Mouse (Mus musculus): ENCODE results near the gene Ptbp2.

Gene Ptbp2

GRCm38 (mm10) chr3:119784366-119784765 lies at the start of gene Ptbp2:
Gene Ptbp2 (minus strand): TSS chr3:119784466.
- DNase-seq (ENCODE audit: extremely low spot score, low read depth, low spot score), result no peak

- DNase-seq (ENCODE audit: extremely low spot score, low read depth, low spot score), result no peak
Measured at GRCm38 (mm10) chr3:119814678-119815077, 30.4 kb upstream of the Ptbp2 start.

- DNase-seq (ENCODE audit: extremely low spot score, low read depth, low spot score), result no peak
Measured at GRCm38 (mm10) chr3:119806123-119806522, 21.9 kb upstream of the Ptbp2 start.

- no peak for DNase-seq (ENCODE audit: extremely low spot score, low read depth, low spot score)
Measured at GRCm38 (mm10) chr3:119794677-119795365, 10.6 kb upstream of the Ptbp2 start.

- peak; percentile 16 for DNase-seq (ENCODE audit: extremely low spot score, low read depth, low spot score)
Measured at GRCm38 (mm10) chr3:119782946-119783701, 1.1 kb downstream of the Ptbp2 start.

DNA sequence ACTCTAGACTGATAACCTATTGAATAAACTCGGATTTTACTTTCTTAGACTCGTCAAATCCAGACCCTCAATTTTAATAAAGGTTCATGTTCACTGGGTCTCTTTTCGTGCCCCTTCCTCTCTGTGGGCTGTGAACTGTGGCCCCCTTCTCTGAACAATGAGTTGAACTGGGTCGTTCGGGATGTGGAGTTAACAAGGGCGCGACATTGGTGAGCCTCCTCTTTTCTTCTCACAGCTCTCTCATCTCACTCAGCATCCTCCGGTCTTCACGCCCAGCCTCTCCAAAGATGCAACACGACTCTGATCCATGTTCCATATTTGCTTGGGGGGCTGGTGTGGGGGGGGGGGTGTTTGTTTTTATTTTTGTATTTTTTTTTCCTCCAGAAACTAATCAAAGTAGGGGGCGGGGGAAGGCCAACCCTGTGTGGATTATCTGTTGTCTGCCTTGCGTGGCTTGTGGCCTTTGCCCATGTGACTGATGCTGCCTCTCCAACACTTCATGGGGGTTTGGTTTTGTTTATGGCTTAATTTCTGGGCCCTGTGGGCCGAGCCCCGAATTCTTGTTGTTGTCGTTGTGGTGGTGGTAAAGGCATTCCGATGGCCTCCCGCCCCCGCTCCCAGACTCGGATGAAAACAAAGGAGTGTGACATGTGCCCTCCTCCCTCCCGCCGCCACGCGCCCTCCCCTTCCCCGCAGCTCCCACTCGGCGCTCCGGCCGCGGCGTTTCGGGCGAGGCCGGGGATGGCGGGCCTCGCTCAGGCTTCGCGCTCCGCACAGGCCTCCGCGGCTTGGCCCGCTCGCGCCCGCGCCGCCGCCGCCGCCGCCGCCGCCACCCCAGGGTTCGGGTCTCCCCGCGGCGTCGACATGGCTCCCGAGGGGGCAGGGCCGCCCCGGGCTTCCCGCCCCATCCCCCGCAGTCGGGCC lies 2.0 kb downstream of the Ptbp2 start:
- peak; percentile 5 for DNase-seq (ENCODE audit: extremely low spot score, low read depth, low spot score)

GRCm38 (mm10) chr3:119780876-119781275 lies 3.4 kb downstream of the Ptbp2 start:
- DNase-seq (ENCODE audit: extremely low spot score, low read depth, low spot score), result no peak

DNA sequence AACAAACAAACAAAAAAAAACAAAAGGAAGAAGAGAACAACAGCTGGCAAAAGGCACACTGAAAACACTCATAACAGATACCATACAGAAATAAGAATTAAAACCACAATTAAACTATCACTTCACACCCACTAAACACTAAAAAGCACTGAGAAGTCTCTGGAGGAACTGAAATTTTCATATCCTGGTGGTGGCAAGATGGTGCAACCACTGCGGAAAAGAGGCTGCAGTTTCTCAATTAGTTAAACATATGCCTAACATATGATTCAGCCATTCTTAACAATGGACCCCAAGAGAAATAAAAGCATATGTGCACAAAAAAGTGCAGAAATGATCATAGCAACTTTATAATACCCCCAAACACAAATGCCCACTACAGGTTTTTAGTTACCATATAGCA lies 5.0 kb downstream of the Ptbp2 start:
- no peak for DNase-seq (ENCODE audit: extremely low spot score, low read depth, low spot score)

DNA sequence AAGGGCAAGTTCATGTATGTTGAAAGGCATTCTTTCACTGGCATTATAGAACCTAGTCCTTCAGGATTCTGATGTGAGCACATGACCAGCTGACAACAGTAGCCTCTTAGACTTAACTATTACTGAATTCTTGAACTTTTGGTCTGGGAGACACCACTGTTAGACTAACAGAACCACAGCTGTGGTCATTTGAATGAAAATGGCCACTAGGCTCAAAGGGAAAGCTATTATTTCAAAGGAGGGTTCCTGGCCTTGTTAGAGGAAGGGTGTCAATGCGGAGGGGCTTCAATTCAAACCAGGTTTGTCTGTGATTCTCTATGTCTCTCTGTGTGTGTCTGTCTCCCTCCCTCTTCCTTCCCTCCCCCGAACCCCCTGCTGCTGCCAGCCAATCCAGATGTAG lies 5.8 kb downstream of the Ptbp2 start:
- DNase-seq (ENCODE audit: extremely low spot score, low read depth, low spot score), result no peak

GRCm38 (mm10) chr3:119776129-119776528 lies 8.1 kb downstream of the Ptbp2 start:
- DNase-seq (ENCODE audit: extremely low spot score, low read depth, low spot score), result no peak

DNA sequence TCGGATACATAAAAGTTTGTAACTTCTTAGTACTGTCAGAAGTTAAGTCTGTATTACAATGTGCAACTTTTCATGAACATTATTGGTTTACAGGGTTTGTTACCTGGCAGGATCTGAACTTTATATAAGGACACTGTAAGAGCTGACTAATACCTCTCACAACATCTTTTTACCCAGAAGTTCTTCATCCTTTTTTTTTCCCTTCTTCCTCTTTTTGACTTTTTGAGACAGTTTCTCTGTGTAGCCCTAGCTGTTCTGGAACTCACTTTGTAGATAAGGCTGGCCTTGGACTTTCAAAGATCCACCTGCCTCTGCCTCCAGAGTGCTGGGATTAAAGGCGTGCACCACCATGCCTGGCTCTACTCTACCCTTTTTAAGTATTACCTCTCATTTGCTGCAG lies 11.5 kb downstream of the Ptbp2 start:
- no peak for DNase-seq (ENCODE audit: extremely low spot score, low read depth, low spot score)

DNA sequence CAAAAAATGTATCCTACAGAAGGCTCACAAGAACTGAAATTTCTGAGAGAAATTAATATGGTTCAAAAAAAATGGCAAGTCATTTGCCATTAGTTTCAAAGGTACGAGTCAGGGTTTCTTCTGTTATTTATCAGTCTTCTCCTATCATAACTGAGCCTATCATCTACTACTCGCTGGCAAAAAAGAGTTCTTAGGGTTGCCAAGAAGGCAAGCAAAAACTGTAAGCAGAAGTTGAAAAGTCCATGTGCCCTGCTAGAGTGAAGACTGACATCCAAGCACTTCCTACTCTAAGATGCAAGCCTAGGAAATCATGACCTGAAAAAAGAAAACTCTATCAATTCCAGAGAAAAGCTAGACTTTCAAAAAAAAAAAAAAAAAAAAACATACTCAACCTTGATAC lies 20.5 kb downstream of the Ptbp2 start:
- DNase-seq (ENCODE audit: extremely low spot score, low read depth, low spot score), result no peak

GRCm38 (mm10) chr3:119761732-119762131 lies 22.5 kb downstream of the Ptbp2 start:
- no peak for DNase-seq (ENCODE audit: extremely low spot score, low read depth, low spot score)

GRCm38 (mm10) chr3:119753791-119754190 lies 30.5 kb downstream of the Ptbp2 start:
- DNase-seq (ENCODE audit: extremely low spot score, low read depth, low spot score), result no peak

GRCm38 (mm10) chr3:119749551-119750249 lies 34.6 kb downstream of the Ptbp2 start:
- DNase-seq (ENCODE audit: extremely low spot score, low read depth, low spot score), result no peak

GRCm38 (mm10) chr3:119749140-119749539 lies 35.1 kb downstream of the Ptbp2 start:
- DNase-seq (ENCODE audit: extremely low spot score, low read depth, low spot score), result no peak

DNA sequence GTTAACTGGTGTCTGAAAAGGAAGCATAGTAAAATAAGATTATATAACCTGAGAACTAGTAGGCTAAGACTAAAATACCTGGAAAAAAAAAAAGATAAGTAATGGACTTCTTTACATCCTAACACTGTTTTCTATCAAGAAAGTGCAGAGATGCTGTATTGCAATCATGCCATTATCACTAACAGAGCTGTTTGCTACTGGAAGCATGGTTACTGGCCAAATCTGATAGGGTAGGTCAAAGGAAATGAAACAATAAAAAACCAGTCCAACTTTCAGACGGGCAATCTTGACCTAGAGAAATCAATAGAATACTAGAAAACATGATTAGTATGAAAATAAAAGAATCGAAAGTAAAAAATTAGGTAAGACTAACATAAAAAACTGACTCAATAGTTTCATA lies 37.6 kb downstream of the Ptbp2 start:
- no peak for DNase-seq (ENCODE audit: extremely low spot score, low read depth, low spot score)

DNA sequence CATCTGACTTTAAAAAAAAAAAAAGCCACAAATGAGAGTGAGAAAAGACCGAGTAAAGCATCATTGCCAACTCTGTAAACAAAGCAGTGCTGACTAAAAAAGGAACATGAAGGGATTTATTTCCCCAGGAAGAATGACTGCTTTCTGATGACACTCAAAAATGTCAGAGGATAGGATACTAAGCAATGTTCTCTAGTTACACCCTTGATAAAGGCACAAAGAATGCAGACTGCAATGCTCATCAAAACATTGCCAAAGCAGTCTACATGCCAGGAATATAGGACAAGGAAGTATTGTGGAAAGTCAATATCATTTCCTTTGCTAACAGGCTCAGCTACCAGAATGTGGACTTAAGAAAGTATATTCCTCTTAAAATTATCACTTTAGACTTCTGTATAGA lies 38.5 kb downstream of the Ptbp2 start:
- DNase-seq (ENCODE audit: extremely low spot score, low read depth, low spot score), result no peak

DNA sequence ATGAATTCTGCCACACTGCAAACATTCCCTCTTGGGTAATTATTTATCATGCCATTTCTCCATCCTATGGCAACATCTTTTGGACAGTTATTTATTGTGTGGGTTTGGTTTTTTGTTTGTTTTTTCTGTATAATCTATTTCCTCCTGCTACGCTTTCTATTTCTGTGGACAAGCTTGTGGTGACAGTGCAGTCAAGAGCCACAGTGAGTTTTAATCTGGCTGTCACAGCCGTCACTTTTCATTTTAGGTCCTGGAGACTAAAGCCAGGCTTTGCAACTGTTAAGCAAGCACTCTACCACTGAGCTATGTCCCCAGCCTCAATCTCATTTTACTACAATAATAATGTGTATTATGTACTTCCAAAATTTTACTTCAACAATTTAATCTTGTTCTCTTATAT lies 54.4 kb downstream of the Ptbp2 start:
- no peak for DNase-seq (ENCODE audit: extremely low spot score, low read depth, low spot score)

GRCm38 (mm10) chr3:119712066-119712465 lies 72.2 kb downstream of the Ptbp2 start:
- DNase-seq (ENCODE audit: extremely low spot score, low read depth, low spot score), result no peak

- no peak for DNase-seq (ENCODE audit: extremely low spot score, low read depth, low spot score)
Measured at GRCm38 (mm10) chr3:119711503-119711902, 72.8 kb downstream of the Ptbp2 start.

All from hindlimb bud, embryonic 11.5 days (tissue).